Mouse (Mus musculus): ENCODE measurements at regions not wholly inside any gene's neighbourhood (a gene's known extent, or its start where the extent isn't known, plus 50 kb on each side); places are given as distances from the start of the nearest gene placed in this dataset.
"Not testable (repeated sequence)": the region's sequence is repeated elsewhere in the genome, so short reads cannot be mapped to it uniquely, and the experiment has no call there.

GRCm38 (mm10) chr14:33712458-33712857 is 123.5 kb downstream of the Ptpn20 start:
- DNase-seq, result no peak
- Histone ChIP-seq H3K4me1 (ENCODE audit: control insufficient read depth, insufficient read depth, low read length) (no peaks in the 10 kb centered on the region), H3K36me3 (ENCODE audit: control insufficient read depth, insufficient read depth, low read length) (no peaks in the 10 kb centered on the region), H3K27ac (ENCODE audit: insufficient read depth, low read depth, low read length) (no peak overlapping the region), H3K4me3 (ENCODE audit: insufficient read depth, low read depth, low read length) (no peak overlapping the region), H3K27me3 (replicated peaks; ENCODE audit: control insufficient read depth, insufficient read depth, low read length) (no peaks in the 10 kb centered on the region)
- no peak for TF ChIP-seq CTCF (conservative IDR thresholded peaks at IDR 0.05; ENCODE audit: insufficient read depth, insufficient read length, low read depth, low read length)
- TF ChIP-seq POLR2A (IDR thresholded peaks at IDR 0.05; ENCODE audit: low read depth, low read length), result no peak
- 96% methylated on average over 1 of the region's 1 CpGs for WGBS

- DNase-seq, result peak; percentile 50
- TF ChIP-seq CTCF (conservative IDR thresholded peaks at IDR 0.05; ENCODE audit: insufficient read depth, insufficient read length, low read depth, low read length), result no peak
- TF ChIP-seq POLR2A (IDR thresholded peaks at IDR 0.05; ENCODE audit: low read depth, low read length), result no peak
- H3K36me3 ChIP-seq (ENCODE audit: control insufficient read depth, insufficient read depth, low read length), result no peaks in the 10 kb centered on the region
- 63% methylated on average over 6 of the region's 6 CpGs for WGBS
- peak overlapping the region; percentile 74 for H3K27ac ChIP-seq (ENCODE audit: insufficient read depth, low read depth, low read length)
- no peaks in the 10 kb centered on the region for H3K27me3 ChIP-seq (replicated peaks; ENCODE audit: control insufficient read depth, insufficient read depth, low read length)
- H3K4me1 ChIP-seq (ENCODE audit: control insufficient read depth, insufficient read depth, low read length), result no peaks in the 10 kb centered on the region
- H3K4me3 ChIP-seq (ENCODE audit: insufficient read depth, low read depth, low read length), result no peak overlapping the region
Observed at GRCm38 (mm10) chr14:33719651-33720050, 130.6 kb downstream of the Ptpn20 start.

GRCm38 (mm10) chr14:33722379-33723145 is 133.6 kb downstream of the Ptpn20 start:
- H3K4me1 ChIP-seq (ENCODE audit: control insufficient read depth, insufficient read depth, low read length); H3K27me3 ChIP-seq (replicated peaks; ENCODE audit: control insufficient read depth, insufficient read depth, low read length); H3K27ac ChIP-seq (ENCODE audit: insufficient read depth, low read depth, low read length); H3K4me3 ChIP-seq (ENCODE audit: insufficient read depth, low read depth, low read length); H3K36me3 ChIP-seq (ENCODE audit: control insufficient read depth, insufficient read depth, low read length): not testable (repeated sequence)
- DNase-seq, result peak; percentile 16
- 80% methylated on average over 5 of the region's 5 CpGs for WGBS

GRCm38 (mm10) chr14:33726500-33726899 is 137.5 kb downstream of the Ptpn20 start:
- no peak for DNase-seq
- Histone ChIP-seq H3K4me3 (ENCODE audit: insufficient read depth, low read depth, low read length) (no peak overlapping the region), H3K27ac (ENCODE audit: insufficient read depth, low read depth, low read length) (no peak overlapping the region), H3K36me3 (ENCODE audit: control insufficient read depth, insufficient read depth, low read length) (no peaks in the 10 kb centered on the region), H3K4me1 (ENCODE audit: control insufficient read depth, insufficient read depth, low read length) (no peaks in the 10 kb centered on the region), H3K27me3 (replicated peaks; ENCODE audit: control insufficient read depth, insufficient read depth, low read length) (no peaks in the 10 kb centered on the region)
- WGBS, result 93% methylated on average over 10 of the region's 10 CpGs
- TF ChIP-seq CTCF (conservative IDR thresholded peaks at IDR 0.05; ENCODE audit: insufficient read depth, insufficient read length, low read depth, low read length) (no peak), POLR2A (IDR thresholded peaks at IDR 0.05; ENCODE audit: low read depth, low read length) (no peak)

GRCm38 (mm10) chr14:33729115-33729884 is 140.3 kb downstream of the Ptpn20 start:
- WGBS, result 60% methylated on average over 14 of the region's 14 CpGs
- DNase-seq, result no peak
- Histone ChIP-seq H3K4me1 (ENCODE audit: control insufficient read depth, insufficient read depth, low read length) (peaks cover 12% of the 10 kb centered on the region), H3K27me3 (replicated peaks; ENCODE audit: control insufficient read depth, insufficient read depth, low read length) (no peaks in the 10 kb centered on the region), H3K27ac (ENCODE audit: insufficient read depth, low read depth, low read length) (no peak overlapping the region), H3K4me3 (ENCODE audit: insufficient read depth, low read depth, low read length) (no peak overlapping the region), H3K36me3 (ENCODE audit: control insufficient read depth, insufficient read depth, low read length) (no peaks in the 10 kb centered on the region)
- TF ChIP-seq CTCF (conservative IDR thresholded peaks at IDR 0.05; ENCODE audit: insufficient read depth, insufficient read length, low read depth, low read length) (no peak), POLR2A (IDR thresholded peaks at IDR 0.05; ENCODE audit: low read depth, low read length) (no peak)

GRCm38 (mm10) chr14:33732698-33733097 is 143.7 kb downstream of the Ptpn20 start:
- no peaks in the 10 kb centered on the region for H3K36me3 ChIP-seq (ENCODE audit: control insufficient read depth, insufficient read depth, low read length)
- no peak overlapping the region for H3K4me3 ChIP-seq (ENCODE audit: insufficient read depth, low read depth, low read length)
- no peaks in the 10 kb centered on the region for H3K27me3 ChIP-seq (replicated peaks; ENCODE audit: control insufficient read depth, insufficient read depth, low read length)
- peaks cover 13% of the 10 kb centered on the region for H3K4me1 ChIP-seq (ENCODE audit: control insufficient read depth, insufficient read depth, low read length)
- peak overlapping the region; percentile 7; the same call in 1 of the 2 replicates for H3K27ac ChIP-seq (ENCODE audit: insufficient read depth, low read depth, low read length)
- WGBS, result 37% methylated on average over 5 of the region's 5 CpGs
- DNase-seq, result peak; percentile 79
- TF ChIP-seq POLR2A (IDR thresholded peaks at IDR 0.05; ENCODE audit: low read depth, low read length) (no peak), CTCF (conservative IDR thresholded peaks at IDR 0.05; ENCODE audit: insufficient read depth, insufficient read length, low read depth, low read length) (no peak)

- H3K27ac ChIP-seq (ENCODE audit: insufficient read depth, low read depth, low read length), result no peak overlapping the region
Observed at GRCm38 (mm10) chr14:33734446-33735043, 145.5 kb downstream of the Ptpn20 start.

More at GRCm38 (mm10) chr14:33734446-33735043, 145.5 kb downstream of the Ptpn20 start:
- 49% methylated on average over 5 of the region's 5 CpGs for WGBS
- Histone ChIP-seq H3K27me3 (replicated peaks; ENCODE audit: control insufficient read depth, insufficient read depth, low read length) (no peaks in the 10 kb centered on the region), H3K4me3 (ENCODE audit: insufficient read depth, low read depth, low read length) (no peak overlapping the region), H3K4me1 (ENCODE audit: control insufficient read depth, insufficient read depth, low read length) (peaks cover 13% of the 10 kb centered on the region), H3K36me3 (ENCODE audit: control insufficient read depth, insufficient read depth, low read length) (no peaks in the 10 kb centered on the region)
- TF ChIP-seq CTCF (conservative IDR thresholded peaks at IDR 0.05; ENCODE audit: insufficient read depth, insufficient read length, low read depth, low read length) (no peak), POLR2A (IDR thresholded peaks at IDR 0.05; ENCODE audit: low read depth, low read length) (no peak)
- DNase-seq, result peak; percentile 93

All from kidney, adult 2 months (tissue).